Mouse (Mus musculus) forelimb bud, embryonic 11.5 days (tissue): Measurements from ENCODE around the gene Gm2832.
A peak's percentile ranks its signal among the peaks of the same experiment; 100 is the strongest.
"Not testable (repeated sequence)": the region's sequence is repeated elsewhere in the genome, so short reads cannot be mapped to it uniquely, and the experiment has no call there.

Experiments used
- DNase-seq: peaks from one replicate; pipeline ENCODE4 v3.0.0-alpha.2; 2012; ENCODE audit warnings: low read depth, low spot score

The Gm2832 gene

DNA sequence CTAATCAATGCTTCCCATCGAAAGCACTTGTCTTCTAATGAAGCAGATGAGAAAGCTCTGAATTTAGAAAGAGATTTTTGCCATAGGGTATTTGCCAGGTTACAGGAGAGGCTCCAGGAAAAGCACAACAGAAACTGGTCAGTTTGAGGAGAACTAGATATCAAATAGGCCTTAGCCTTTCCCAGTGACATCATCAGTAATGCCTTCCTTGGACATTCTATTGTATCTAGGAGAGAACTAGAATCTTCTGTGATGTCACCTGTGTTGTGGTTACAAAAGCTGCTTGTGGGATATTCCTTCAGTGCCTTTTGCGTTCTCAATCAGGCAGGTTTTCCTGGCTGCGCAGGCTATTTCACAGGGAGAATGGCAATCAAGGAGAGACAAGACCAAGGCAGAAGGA, at the start of gene Gm2832:
Gene Gm2832, plus strand, starts transcription at position 301 of the 400 bp plus-strand sequence.
- not testable (repeated sequence) for DNase-seq

- DNase-seq: not testable (repeated sequence)
Measured at GRCm38 (mm10) chr14:41263296-41263695, 15.3 kb upstream of the Gm2832 start.

DNA sequence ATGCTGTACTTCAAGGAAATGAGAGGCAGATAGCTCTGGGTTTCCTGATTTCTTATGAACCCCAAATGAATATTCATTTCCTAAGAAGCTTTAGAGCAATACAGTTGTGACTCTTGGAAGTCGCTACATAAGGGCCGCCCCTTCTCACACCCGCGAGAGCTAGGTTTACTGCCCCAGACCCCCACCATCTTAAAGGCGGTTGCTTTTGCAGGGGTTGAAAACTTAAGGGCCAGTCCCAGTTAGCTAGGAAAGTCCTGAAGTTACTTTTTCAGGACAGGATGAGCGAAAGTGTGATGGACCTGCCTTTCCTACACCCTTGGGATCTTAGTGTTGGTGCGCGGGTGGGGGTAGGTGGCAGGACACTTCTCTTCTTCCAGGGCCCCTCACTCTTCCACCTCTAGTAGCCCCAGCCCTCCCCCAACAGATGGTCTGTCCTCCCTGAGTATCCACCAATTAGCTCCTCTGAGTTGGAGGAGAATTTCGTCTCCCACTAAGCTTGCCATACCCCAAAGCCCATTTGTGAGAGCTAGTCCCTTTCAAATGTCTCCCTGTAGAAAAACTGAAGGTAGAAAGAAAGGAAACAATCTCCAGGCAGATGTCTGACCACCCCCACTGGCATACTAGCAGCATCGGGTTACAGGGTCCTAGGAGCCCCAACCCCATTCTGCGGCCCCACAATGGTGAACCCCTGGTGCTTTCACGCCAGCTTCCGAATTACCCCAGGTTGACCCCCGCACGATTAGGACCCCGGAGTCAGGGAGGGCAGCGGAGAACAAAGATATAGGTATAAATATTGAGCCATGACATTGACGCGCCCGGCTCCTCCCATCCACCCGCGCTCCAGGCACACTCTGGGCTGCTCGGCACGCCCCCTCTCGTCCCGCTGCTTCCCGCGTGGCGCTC, 14.5 kb upstream of the Gm2832 start:
- not testable (repeated sequence) for DNase-seq

DNA sequence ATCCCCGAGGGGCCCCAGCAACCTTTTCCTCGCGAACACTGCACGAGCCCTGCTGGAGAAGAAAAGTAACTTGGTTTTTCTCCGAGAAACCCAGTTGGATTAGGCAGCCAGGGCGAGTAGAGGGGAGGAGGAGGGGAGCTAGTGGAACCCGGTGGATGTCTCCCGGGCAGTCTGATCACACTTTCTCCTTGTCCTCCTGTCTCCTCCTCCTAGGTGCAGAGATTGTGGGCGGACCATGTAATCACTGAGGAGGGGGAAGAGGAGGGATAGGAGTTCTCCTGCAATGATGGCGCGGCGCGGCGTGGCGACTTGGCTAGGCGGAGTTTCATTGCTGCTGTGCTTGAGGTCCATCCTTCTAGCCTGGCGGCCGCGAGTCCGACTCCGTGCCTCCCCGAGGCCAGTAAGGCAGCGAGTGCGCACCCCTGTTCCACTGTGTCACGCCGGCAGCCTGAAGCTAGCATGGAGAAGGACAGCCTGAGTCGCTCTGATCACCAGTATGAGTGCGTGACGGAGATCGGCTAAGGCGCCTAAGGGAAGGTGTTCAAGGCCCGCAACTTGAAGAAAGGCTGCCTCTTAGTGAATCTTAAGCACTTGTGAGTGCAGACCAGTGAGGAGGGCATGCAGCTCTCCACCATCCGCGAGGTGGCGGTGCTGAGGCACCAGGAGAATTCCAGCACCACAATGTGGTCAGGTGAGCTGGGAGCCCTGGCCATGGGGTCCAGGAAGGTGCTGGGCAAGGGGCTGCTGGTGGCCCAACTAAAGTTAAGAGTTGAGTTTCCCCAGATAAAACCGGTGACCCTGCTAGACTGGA, 13.6 kb upstream of the Gm2832 start:
- DNase-seq: peak; percentile 2

- DNase-seq: not testable (repeated sequence)
Measured at GRCm38 (mm10) chr14:41285965-41286364, 7.4 kb downstream of the Gm2832 start.
